Mouse (Mus musculus) neural tube, embryonic 15.5 days (tissue): ENCODE measurements at regions not wholly inside any gene's neighbourhood (a gene's known extent, or its start where the extent isn't known, plus 50 kb on each side); places are given as distances from the start of the nearest gene placed in this dataset.

Experiments used
- ATAC-seq: fragments of 200-750 bp; cut with Nextera tagmentation; 2 replicates; pipeline ENCODE4 v1.8.0; 2017; ENCODE audit warnings: mild to moderate bottlenecking, moderate TSS enrichment, moderate library complexity; ENCODE audit not compliant: low FRiP score
- H3K27ac ChIP-seq: fragments of 300-500 bp; sonication (generic); replicated peaks from 2 replicates; pipeline ENCODE4 v1.5.1; 2015; ENCODE audit warnings: mild to moderate bottlenecking, inconsistent platforms
- H3K27me3 ChIP-seq: fragments of 300-500 bp; sonication (generic); replicated peaks from 2 replicates; pipeline ENCODE4 v1.6.1; 2015; ENCODE audit warnings: inconsistent platforms
- H3K36me3 ChIP-seq: fragments of 300-500 bp; sonication (generic); 2 replicates; pipeline ENCODE4 v1.6.1; 2015; ENCODE audit warnings: inconsistent platforms
- H3K4me1 ChIP-seq: fragments of 300-500 bp; sonication (generic); 2 replicates; pipeline ENCODE4 v1.6.1; 2015; ENCODE audit warnings: inconsistent platforms
- H3K4me2 ChIP-seq: fragments of 300-500 bp; sonication (generic); 2 replicates; pipeline ENCODE4 v1.6.1; 2015; ENCODE audit warnings: inconsistent platforms, mild to moderate bottlenecking, moderate library complexity
- H3K4me3 ChIP-seq: fragments of 300-500 bp; sonication (generic); replicated peaks from 2 replicates; pipeline ENCODE4 v1.5.1; 2015; ENCODE audit warnings: mild to moderate bottlenecking, inconsistent platforms
- H3K9ac ChIP-seq: fragments of 300-500 bp; sonication (generic); replicated peaks from 2 replicates; pipeline ENCODE4 v1.6.1; 2015; ENCODE audit warnings: mild to moderate bottlenecking, inconsistent platforms
- H3K9me3 ChIP-seq: fragments of 300-500 bp; sonication (generic); replicated peaks from 2 replicates; pipeline ENCODE4 v1.6.1; 2016; ENCODE audit warnings: inconsistent platforms
- WGBS: fragments of 180-500 bp; shearing (Covaris S2); methylation state at CpG from one replicate; pipeline ENCODE4 v1.1.7; 2015; ENCODE audit warnings: mixed read lengths; 5-methylcytosine and 5-hydroxymethylcytosine counted together

GRCm38 (mm10) chr10:29921658-29922057 is 278.7 kb downstream of the Cenpw start:
- Histone ChIP-seq H3K36me3 (no peaks in the 10 kb centered on the region), H3K9me3 (no peaks in the 10 kb centered on the region), H3K9ac (no peak overlapping the region), H3K4me3 (no peak overlapping the region), H3K4me1 (no peaks in the 10 kb centered on the region), H3K27me3 (no peaks in the 10 kb centered on the region), H3K27ac (no peak overlapping the region), H3K4me2 (no peak overlapping the region)
- no peak for ATAC-seq
- 53% methylated on average over 4 of the region's 4 CpGs for WGBS

- no peak overlapping the region for H3K4me3 ChIP-seq
- no peaks in the 10 kb centered on the region for H3K27me3 ChIP-seq
- H3K9me3 ChIP-seq, result no peaks in the 10 kb centered on the region
- H3K4me2 ChIP-seq, result no peak overlapping the region
- WGBS, result 62% methylated on average over 1 of the region's 1 CpGs
- no peak overlapping the region for H3K27ac ChIP-seq
- no peaks in the 10 kb centered on the region for H3K36me3 ChIP-seq
- no peak overlapping the region for H3K9ac ChIP-seq
- H3K4me1 ChIP-seq, result no peaks in the 10 kb centered on the region
- ATAC-seq, result no peak
These were observed 302.5 kb downstream of the Cenpw start for GRCm38 (mm10) chr10:29897780-29898363.

- H3K27me3 ChIP-seq, result no peaks in the 10 kb centered on the region
- no peak overlapping the region for H3K4me2 ChIP-seq
- H3K27ac ChIP-seq, result no peak overlapping the region
- no peaks in the 10 kb centered on the region for H3K4me1 ChIP-seq
- no peak for ATAC-seq
- H3K36me3 ChIP-seq, result no peaks in the 10 kb centered on the region
- H3K9ac ChIP-seq, result no peak overlapping the region
- H3K4me3 ChIP-seq, result no peak overlapping the region
- no peaks in the 10 kb centered on the region for H3K9me3 ChIP-seq
These were observed 328.9 kb upstream of the Rspo3 start for GRCm38 (mm10) chr10:29864566-29864965.

- Histone ChIP-seq H3K9ac (no peak overlapping the region), H3K4me1 (0 out of 2 replicates have a peak, but pooled peaks cover 3% of the 10 kb centered on the region), H3K9me3 (no peaks in the 10 kb centered on the region), H3K36me3 (no peaks in the 10 kb centered on the region), H3K27ac (no peak overlapping the region), H3K4me2 (no peak overlapping the region), H3K27me3 (no peaks in the 10 kb centered on the region), H3K4me3 (no peak overlapping the region)
- WGBS, result 1% methylated on average over 2 of the region's 2 CpGs
- ATAC-seq, result no peak
These were observed 320.2 kb upstream of the Rspo3 start for GRCm38 (mm10) chr10:29855749-29856313.

- H3K9me3 ChIP-seq, result no peaks in the 10 kb centered on the region
- 31% methylated on average over 2 of the region's 2 CpGs for WGBS
- no peak overlapping the region for H3K27ac ChIP-seq
- 0 out of 2 replicates have a peak, but pooled peaks have one; percentile 31 for ATAC-seq
- H3K9ac ChIP-seq, result no peak overlapping the region
- no peaks in the 10 kb centered on the region for H3K36me3 ChIP-seq
- H3K4me2 ChIP-seq, result no peak overlapping the region
- H3K4me3 ChIP-seq, result no peak overlapping the region
- H3K27me3 ChIP-seq, result no peaks in the 10 kb centered on the region
- 0 out of 2 replicates have a peak, but pooled peaks cover 3% of the 10 kb centered on the region for H3K4me1 ChIP-seq
These were observed 316.8 kb upstream of the Rspo3 start for GRCm38 (mm10) chr10:29852516-29852915.

- Histone ChIP-seq H3K4me3 (no peak overlapping the region), H3K4me2 (no peak overlapping the region), H3K36me3 (no peaks in the 10 kb centered on the region), H3K4me1 (peaks cover 4% of the 10 kb centered on the region; the same call in 1 of the 2 replicates), H3K9me3 (no peaks in the 10 kb centered on the region), H3K27me3 (no peaks in the 10 kb centered on the region), H3K27ac (no peak overlapping the region), H3K9ac (no peak overlapping the region)
- peak; percentile 72; the same call in 1 of the 2 replicates for ATAC-seq
- 64% methylated on average over 5 of the region's 5 CpGs for WGBS
These were observed 289.4 kb upstream of the Rspo3 start for GRCm38 (mm10) chr10:29824939-29825658.

- Histone ChIP-seq H3K4me1 (peaks cover 4% of the 10 kb centered on the region; the same call in 1 of the 2 replicates), H3K4me2 (no peak overlapping the region)
- no peak for ATAC-seq
These were observed 288.7 kb upstream of the Rspo3 start for GRCm38 (mm10) chr10:29824413-29824812.

GRCm38 (mm10) chr10:29823177-29823576 is 287.5 kb upstream of the Rspo3 start:
- no peak overlapping the region for H3K27ac ChIP-seq
- whole genome bisulfite sequencing, result 76% methylated on average over 2 of the region's 2 CpGs
- peaks cover 4% of the 10 kb centered on the region; the same call in 1 of the 2 replicates for H3K4me1 ChIP-seq
- H3K27me3 ChIP-seq, result no peaks in the 10 kb centered on the region
- no peaks in the 10 kb centered on the region for H3K9me3 ChIP-seq
- ATAC-seq, result no peak
- no peaks in the 10 kb centered on the region for H3K36me3 ChIP-seq
- no peak overlapping the region for H3K4me3 ChIP-seq
- H3K4me2 ChIP-seq, result no peak overlapping the region
- no peak overlapping the region for H3K9ac ChIP-seq

More at GRCm38 (mm10) chr10:29824413-29824812, 288.7 kb upstream of the Rspo3 start:
- Histone ChIP-seq H3K27ac (no peak overlapping the region), H3K27me3 (no peaks in the 10 kb centered on the region), H3K9ac (no peak overlapping the region), H3K36me3 (no peaks in the 10 kb centered on the region), H3K9me3 (no peaks in the 10 kb centered on the region), H3K4me3 (no peak overlapping the region)

GRCm38 (mm10) chr10:29803915-29804545 is 268.4 kb upstream of the Rspo3 start:
- peak; percentile 55; the same call in 1 of the 2 replicates for ATAC-seq
- no peaks in the 10 kb centered on the region for H3K36me3 ChIP-seq
- no peak overlapping the region for H3K4me2 ChIP-seq
- no peak overlapping the region for H3K4me3 ChIP-seq
- no peak overlapping the region for H3K9ac ChIP-seq
- H3K9me3 ChIP-seq, result no peaks in the 10 kb centered on the region
- H3K27ac ChIP-seq, result no peak overlapping the region
- H3K4me1 ChIP-seq, result no peaks in the 10 kb centered on the region
- no peaks in the 10 kb centered on the region for H3K27me3 ChIP-seq
- 47% methylated on average over 6 of the region's 6 CpGs for WGBS

- no peak overlapping the region for H3K4me3 ChIP-seq
- 96% methylated on average over 3 of the region's 3 CpGs for WGBS
- H3K27ac ChIP-seq, result no peak overlapping the region
- H3K4me2 ChIP-seq, result no peak overlapping the region
- no peaks in the 10 kb centered on the region for H3K27me3 ChIP-seq
- H3K9me3 ChIP-seq, result no peaks in the 10 kb centered on the region
- ATAC-seq, result no peak
- H3K4me1 ChIP-seq, result no peaks in the 10 kb centered on the region
- H3K36me3 ChIP-seq, result no peaks in the 10 kb centered on the region
- H3K9ac ChIP-seq, result no peak overlapping the region
These were observed 267.0 kb upstream of the Rspo3 start for GRCm38 (mm10) chr10:29802637-29803036.

- ATAC-seq, result no peak
- H3K4me1 ChIP-seq, result no peaks in the 10 kb centered on the region
- H3K4me3 ChIP-seq, result no peak overlapping the region
- H3K27me3 ChIP-seq, result no peaks in the 10 kb centered on the region
- H3K9ac ChIP-seq, result no peak overlapping the region
- no peak overlapping the region for H3K4me2 ChIP-seq
- WGBS, result 96% methylated on average over 1 of the region's 1 CpGs
- no peak overlapping the region for H3K27ac ChIP-seq
- no peaks in the 10 kb centered on the region for H3K9me3 ChIP-seq
- H3K36me3 ChIP-seq, result no peaks in the 10 kb centered on the region
These were observed 259.0 kb upstream of the Rspo3 start for GRCm38 (mm10) chr10:29794663-29795062.
